Mouse (Mus musculus): ENCODE data around the gene Plekhg3. TPM values are rescaled to one million over a fixed set of nuclear protein-coding genes. Genes with fewer than 3 reads are reported as not detected.

Gene Plekhg3
- polyA plus RNA-seq, 1 experiment from 2014 or later: 10.3 TPM

DNA sequence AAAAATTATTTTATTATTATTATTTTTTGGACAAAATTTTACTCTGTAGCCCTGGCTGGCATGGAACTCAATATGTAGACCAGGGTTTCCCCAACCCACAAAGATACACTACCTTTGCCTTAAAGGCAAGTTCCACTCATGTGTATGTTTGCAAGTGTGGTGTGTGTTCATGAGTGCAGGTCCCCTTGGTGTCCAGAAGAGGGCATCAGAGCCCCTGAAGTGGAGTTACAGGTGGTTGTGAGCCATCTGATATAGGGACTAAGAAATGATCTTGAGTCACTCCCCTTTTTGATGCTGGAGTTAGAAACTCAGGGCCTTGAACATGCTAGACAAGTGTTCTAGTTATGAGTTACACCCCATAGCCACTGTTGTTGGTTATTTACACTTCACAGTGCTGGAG, 54.3 kb downstream of the Plekhg3 start:
- Histone ChIP-seq H3K9ac (no peak overlapping the region), H3K36me3 (peaks cover 8% of the 10 kb centered on the region; the same call in 1 of the 2 replicates)

DNA sequence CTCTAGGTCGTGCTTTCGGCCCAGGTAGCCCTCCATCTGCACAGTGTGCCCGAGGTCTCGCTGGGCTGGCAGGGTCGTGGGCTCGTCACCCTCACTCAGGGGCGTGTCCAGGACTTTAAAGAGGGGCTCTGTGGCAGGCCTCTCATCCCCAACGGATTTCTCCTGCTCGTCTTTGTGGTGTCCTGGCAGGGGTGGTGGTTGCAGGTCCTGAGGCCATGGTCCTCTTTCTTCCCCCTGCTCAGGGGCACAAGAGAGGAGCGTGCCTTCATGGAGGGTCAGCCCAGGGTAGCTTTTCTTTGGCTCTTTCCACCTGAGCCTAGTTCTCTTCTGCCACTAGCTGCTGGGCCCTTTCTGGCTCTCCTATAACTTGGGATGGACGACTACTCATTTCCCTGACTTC, 56.7 kb downstream of the Plekhg3 start:
- no peaks in the 10 kb centered on the region for H3K27me3 ChIP-seq (replicated peaks)
- H3K9me3 ChIP-seq (replicated peaks): no peaks in the 10 kb centered on the region; the same call in 1 of the 2 replicates
- H3K27ac ChIP-seq (ENCODE audit: poor library complexity, severe bottlenecking): no peak overlapping the region
- no peak for ATAC-seq (ENCODE audit: insufficient number of reproducible peaks, low FRiP score)
- H3K9ac ChIP-seq: no peak overlapping the region
- H3K4me2 ChIP-seq: no peak overlapping the region
- H3K36me3 ChIP-seq: 0 out of 2 replicates have a peak, but pooled peaks cover 2% of the 10 kb centered on the region
- H3K4me1 ChIP-seq (replicated peaks): peaks cover 30% of the 10 kb centered on the region
- WGBS: 76% methylated on average over 11 of the region's 11 CpGs
- H3K4me3 ChIP-seq: no peak overlapping the region

More for the DNA sequence above, 54.3 kb downstream of the Plekhg3 start:
- Histone ChIP-seq H3K9me3 (replicated peaks) (no peaks in the 10 kb centered on the region; the same call in 1 of the 2 replicates), H3K4me1 (replicated peaks) (peaks cover 29% of the 10 kb centered on the region), H3K4me3 (no peak overlapping the region), H3K27me3 (replicated peaks) (no peaks in the 10 kb centered on the region), H3K27ac (ENCODE audit: poor library complexity, severe bottlenecking) (no peak overlapping the region), H3K4me2 (no peak overlapping the region)
- no peak for ATAC-seq (ENCODE audit: insufficient number of reproducible peaks, low FRiP score)

DNA sequence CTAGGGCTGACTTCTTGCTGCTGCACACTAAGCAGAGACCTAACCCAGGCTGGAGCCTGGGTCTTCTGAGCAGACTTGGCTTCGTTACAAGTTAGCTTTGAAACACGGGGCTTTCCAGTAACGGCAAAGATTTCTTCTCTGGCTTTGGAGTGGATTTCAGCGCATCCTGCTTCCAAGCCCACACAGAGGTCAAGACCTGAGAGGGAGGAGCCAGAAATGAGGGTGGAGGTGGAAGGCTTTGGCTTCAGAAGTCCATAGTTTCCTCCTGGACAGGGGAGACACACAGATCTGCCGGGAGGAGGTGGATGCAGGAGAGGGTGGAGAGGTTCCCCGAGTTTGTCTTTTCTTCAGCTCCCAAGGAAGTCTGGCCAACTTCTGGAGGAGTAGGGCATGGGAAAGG, 58.8 kb downstream of the Plekhg3 start:
- H3K9ac ChIP-seq: no peak overlapping the region
- H3K9me3 ChIP-seq (replicated peaks): no peaks in the 10 kb centered on the region; the same call in 1 of the 2 replicates
- no peaks in the 10 kb centered on the region for H3K27me3 ChIP-seq (replicated peaks)
- 0 out of 2 replicates have a peak, but pooled peaks cover 2% of the 10 kb centered on the region for H3K36me3 ChIP-seq
- no peak overlapping the region for H3K4me3 ChIP-seq
- no peak overlapping the region for H3K27ac ChIP-seq (ENCODE audit: poor library complexity, severe bottlenecking)
- H3K4me2 ChIP-seq: no peak overlapping the region
- peaks cover 29% of the 10 kb centered on the region for H3K4me1 ChIP-seq (replicated peaks)
- no peak for ATAC-seq (ENCODE audit: insufficient number of reproducible peaks, low FRiP score)
- WGBS: 39% methylated on average over 6 of the region's 6 CpGs

DNA sequence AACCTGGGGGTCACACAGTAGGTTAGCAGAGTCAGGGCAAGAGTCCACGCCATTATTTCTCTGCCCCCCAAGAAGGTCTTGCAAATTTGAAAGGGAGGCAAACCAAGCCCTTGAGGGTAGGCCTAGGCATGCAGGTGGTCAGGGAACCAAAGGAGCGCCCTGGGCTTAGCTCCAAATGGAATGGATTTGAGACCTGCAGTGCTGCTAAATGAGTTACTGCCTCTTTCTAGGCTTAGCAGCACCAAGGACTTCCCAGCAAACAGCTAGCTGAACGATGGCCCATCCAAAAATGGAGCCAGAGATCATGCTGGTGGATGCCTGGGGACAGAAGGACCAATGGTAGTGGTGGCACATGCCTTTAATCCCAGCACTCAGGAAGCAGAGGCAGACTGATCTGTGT, 60.3 kb downstream of the Plekhg3 start:
- 76% methylated on average over 3 of the region's 3 CpGs for WGBS
- H3K9ac ChIP-seq: no peak overlapping the region
- peaks cover 34% of the 10 kb centered on the region for H3K4me1 ChIP-seq (replicated peaks)
- no peak for ATAC-seq (ENCODE audit: insufficient number of reproducible peaks, low FRiP score)
- H3K4me3 ChIP-seq: no peak overlapping the region
- no peaks in the 10 kb centered on the region for H3K36me3 ChIP-seq
- no peaks in the 10 kb centered on the region for H3K27me3 ChIP-seq (replicated peaks)
- H3K9me3 ChIP-seq (replicated peaks): no peaks in the 10 kb centered on the region
- H3K27ac ChIP-seq (ENCODE audit: poor library complexity, severe bottlenecking): no peak overlapping the region
- H3K4me2 ChIP-seq: no peak overlapping the region

DNA sequence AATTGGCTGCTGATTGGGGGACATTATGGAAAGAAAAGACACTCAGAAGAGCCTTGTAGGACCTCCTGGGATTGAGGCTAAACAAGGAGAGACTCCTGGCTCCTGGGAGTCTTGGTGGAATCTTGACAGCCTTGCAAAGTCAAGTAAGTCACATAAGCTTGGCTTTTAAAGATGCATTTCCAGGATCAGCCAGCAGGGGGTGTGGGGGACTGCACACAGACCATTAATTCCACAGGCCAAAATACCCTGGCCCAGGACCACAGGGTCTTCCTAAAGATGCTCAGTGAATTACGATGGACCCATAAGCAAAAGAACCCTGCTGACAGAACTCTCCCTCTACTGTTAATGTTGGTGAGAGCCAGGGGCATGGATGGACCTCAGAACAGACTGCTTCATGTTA, 61.5 kb downstream of the Plekhg3 start:
- peaks cover 34% of the 10 kb centered on the region for H3K4me1 ChIP-seq (replicated peaks)
- no peak overlapping the region for H3K4me2 ChIP-seq
- H3K9me3 ChIP-seq (replicated peaks): no peaks in the 10 kb centered on the region
- H3K36me3 ChIP-seq: no peaks in the 10 kb centered on the region
- WGBS: 47% methylated on average over 1 of the region's 1 CpGs
- H3K27ac ChIP-seq (ENCODE audit: poor library complexity, severe bottlenecking): no peak overlapping the region
- H3K9ac ChIP-seq: no peak overlapping the region
- no peaks in the 10 kb centered on the region for H3K27me3 ChIP-seq (replicated peaks)
- H3K4me3 ChIP-seq: no peak overlapping the region
- no peak for ATAC-seq (ENCODE audit: insufficient number of reproducible peaks, low FRiP score)

DNA sequence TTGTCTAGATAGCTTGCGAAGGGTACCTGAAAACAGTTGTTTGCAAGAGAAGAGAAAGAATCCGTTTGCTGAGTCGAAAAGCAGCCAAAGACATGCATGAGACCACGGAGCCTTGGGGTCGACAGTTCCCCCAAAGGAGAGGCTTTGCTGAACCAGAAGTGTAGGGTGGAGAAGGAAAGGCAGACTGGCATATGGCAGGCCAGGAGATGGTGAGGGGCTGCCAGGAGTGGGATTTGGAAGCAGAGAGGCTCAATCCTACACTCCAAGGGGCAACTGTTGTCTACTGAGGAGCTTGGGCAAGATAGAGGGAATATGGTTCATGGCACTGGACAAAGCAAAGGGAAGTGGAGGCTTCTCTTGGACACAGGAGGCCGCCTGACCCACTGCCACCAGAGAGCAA, 62.6 kb downstream of the Plekhg3 start:
- Histone ChIP-seq H3K4me3 (no peak overlapping the region), H3K36me3 (no peaks in the 10 kb centered on the region), H3K9ac (no peak overlapping the region), H3K4me1 (replicated peaks) (peaks cover 34% of the 10 kb centered on the region), H3K27ac (ENCODE audit: poor library complexity, severe bottlenecking) (no peak overlapping the region), H3K9me3 (replicated peaks) (no peaks in the 10 kb centered on the region), H3K4me2 (no peak overlapping the region), H3K27me3 (replicated peaks) (no peaks in the 10 kb centered on the region)
- WGBS: 79% methylated on average over 6 of the region's 6 CpGs
- no peak for ATAC-seq (ENCODE audit: insufficient number of reproducible peaks, low FRiP score)

DNA sequence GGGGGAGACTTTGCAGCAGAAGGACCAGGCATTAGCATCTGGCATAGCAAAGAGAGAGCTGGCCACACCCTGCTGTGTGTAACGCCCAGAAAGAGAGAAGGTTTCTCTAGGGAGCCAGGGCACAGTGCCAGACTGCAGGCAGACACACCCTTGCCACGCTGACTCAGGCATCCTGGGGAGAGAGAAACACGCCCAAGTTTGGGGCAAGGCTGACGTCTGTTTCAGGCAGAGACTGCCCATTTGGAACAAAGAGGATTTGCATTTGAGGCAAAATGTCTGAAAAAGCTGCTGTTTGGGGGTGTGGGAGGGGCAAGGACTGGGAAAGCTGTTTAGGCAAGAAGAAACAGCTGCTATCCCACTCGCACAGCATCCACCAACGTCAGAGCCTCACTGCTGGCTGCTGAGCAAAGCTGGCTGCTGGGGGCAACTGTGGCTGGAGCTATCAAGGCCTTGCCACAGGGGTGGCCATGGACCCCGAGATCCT, 63.2 kb downstream of the Plekhg3 start:
- no peak overlapping the region for H3K4me3 ChIP-seq

DNA sequence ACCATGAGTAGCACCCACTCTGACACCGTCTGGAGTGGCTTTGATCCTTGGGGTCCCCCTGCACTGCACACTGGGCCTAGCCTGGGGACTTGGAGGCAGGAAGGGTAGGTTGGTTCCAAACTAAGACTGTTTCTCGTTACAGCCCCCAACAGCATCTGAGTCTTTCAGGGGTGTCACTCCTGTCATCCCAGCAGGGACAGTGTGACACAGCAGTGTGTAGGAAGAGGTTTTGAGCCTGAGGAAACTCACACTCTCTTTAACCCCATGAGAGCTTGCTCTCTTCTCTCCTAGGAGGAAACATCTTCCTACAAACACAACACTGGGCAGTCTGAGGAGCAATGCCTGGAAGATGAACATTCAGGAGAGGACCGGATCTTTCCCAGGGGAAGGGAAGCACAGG, 63.9 kb downstream of the Plekhg3 start:
- no peak overlapping the region for H3K4me2 ChIP-seq
- H3K4me1 ChIP-seq (replicated peaks): peaks cover 29% of the 10 kb centered on the region
- no peak overlapping the region for H3K4me3 ChIP-seq
- no peak overlapping the region for H3K9ac ChIP-seq
- ATAC-seq (ENCODE audit: insufficient number of reproducible peaks, low FRiP score): no peak
- WGBS: 61% methylated on average over 3 of the region's 3 CpGs
- H3K9me3 ChIP-seq (replicated peaks): no peaks in the 10 kb centered on the region
- no peak overlapping the region for H3K27ac ChIP-seq (ENCODE audit: poor library complexity, severe bottlenecking)
- no peaks in the 10 kb centered on the region for H3K27me3 ChIP-seq (replicated peaks)
- 0 out of 2 replicates have a peak, but pooled peaks cover 2% of the 10 kb centered on the region for H3K36me3 ChIP-seq

More for the DNA sequence above, 63.2 kb downstream of the Plekhg3 start:
- Histone ChIP-seq H3K4me2 (no peak overlapping the region), H3K27ac (ENCODE audit: poor library complexity, severe bottlenecking) (no peak overlapping the region), H3K9me3 (replicated peaks) (no peaks in the 10 kb centered on the region), H3K36me3 (no peaks in the 10 kb centered on the region), H3K27me3 (replicated peaks) (no peaks in the 10 kb centered on the region), H3K9ac (no peak overlapping the region), H3K4me1 (replicated peaks) (peaks cover 34% of the 10 kb centered on the region)
- ATAC-seq (ENCODE audit: insufficient number of reproducible peaks, low FRiP score): peak; percentile 81
- 17% methylated on average over 7 of the region's 7 CpGs for WGBS

DNA sequence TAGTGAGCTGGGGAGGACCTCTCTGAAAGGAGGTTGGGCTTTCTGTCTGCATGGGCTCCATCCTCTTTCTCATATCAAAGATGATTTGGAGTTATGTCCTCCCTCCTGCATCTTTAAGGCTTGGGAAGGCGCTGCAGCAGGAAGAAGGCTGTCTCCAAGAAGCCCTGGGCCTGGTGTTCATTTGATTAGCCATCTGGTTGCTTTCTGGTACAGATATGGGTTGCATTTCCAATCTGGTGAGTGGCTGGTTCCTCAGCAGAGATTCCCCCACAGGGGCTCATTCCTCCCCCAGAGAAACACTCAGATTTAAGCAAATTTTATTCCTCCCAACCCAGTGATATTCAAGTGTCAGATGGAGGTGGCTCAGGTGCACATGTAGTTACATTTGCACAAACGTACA, 65.1 kb downstream of the Plekhg3 start:
- Histone ChIP-seq H3K9ac (no peak overlapping the region), H3K36me3 (0 out of 2 replicates have a peak, but pooled peaks cover 11% of the 10 kb centered on the region), H3K4me1 (replicated peaks) (peaks cover 17% of the 10 kb centered on the region), H3K27ac (ENCODE audit: poor library complexity, severe bottlenecking) (no peak overlapping the region), H3K27me3 (replicated peaks) (no peaks in the 10 kb centered on the region), H3K4me2 (no peak overlapping the region), H3K4me3 (no peak overlapping the region), H3K9me3 (replicated peaks) (no peaks in the 10 kb centered on the region)
- ATAC-seq (ENCODE audit: insufficient number of reproducible peaks, low FRiP score): no peak
- WGBS: 74% methylated on average over 2 of the region's 2 CpGs

DNA sequence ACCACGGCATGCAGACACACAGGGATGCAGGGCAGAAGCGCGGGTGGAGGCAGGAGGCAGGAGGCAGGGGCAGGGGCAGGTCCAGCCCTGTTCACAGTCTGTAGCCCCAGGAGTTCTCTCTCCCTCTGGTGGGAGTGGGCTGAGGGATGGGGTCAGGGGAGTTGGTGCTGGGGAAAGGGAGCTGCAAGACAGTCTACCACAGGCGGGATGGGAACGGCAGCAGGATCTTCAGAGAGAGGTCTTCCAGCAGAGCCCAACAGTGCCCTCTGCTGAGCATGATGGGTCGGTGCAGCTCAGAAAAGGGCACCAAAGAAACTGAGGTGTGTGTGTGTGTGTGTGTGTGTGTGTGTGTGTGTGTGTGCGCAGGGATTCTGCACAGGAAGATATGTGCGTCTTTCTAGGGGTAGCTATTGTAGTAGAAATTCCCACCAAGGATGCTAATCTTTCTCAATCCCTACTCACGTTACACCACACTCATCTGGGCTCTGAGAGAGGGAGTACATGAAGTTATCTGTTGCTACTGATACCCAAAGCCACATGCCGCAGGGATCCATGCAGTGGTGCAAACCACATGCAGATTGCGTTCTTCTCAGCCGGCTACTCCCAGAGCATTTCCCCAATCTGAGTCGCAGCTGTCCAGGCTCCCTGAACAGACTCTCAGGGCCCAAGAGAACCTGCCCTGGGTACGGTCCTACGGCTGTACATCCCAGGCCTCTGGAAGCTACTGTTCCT, 65.8 kb downstream of the Plekhg3 start:
- no peak for ATAC-seq (ENCODE audit: insufficient number of reproducible peaks, low FRiP score)
- H3K36me3 ChIP-seq: 0 out of 2 replicates have a peak, but pooled peaks cover 11% of the 10 kb centered on the region
- H3K4me2 ChIP-seq: no peak overlapping the region
- no peaks in the 10 kb centered on the region for H3K27me3 ChIP-seq (replicated peaks)
- no peak overlapping the region for H3K27ac ChIP-seq (ENCODE audit: poor library complexity, severe bottlenecking)
- H3K9me3 ChIP-seq (replicated peaks): no peaks in the 10 kb centered on the region
- 50% methylated on average over 15 of the region's 15 CpGs for WGBS
- H3K4me1 ChIP-seq (replicated peaks): peaks cover 17% of the 10 kb centered on the region
- no peak overlapping the region for H3K9ac ChIP-seq
- no peak overlapping the region for H3K4me3 ChIP-seq

DNA sequence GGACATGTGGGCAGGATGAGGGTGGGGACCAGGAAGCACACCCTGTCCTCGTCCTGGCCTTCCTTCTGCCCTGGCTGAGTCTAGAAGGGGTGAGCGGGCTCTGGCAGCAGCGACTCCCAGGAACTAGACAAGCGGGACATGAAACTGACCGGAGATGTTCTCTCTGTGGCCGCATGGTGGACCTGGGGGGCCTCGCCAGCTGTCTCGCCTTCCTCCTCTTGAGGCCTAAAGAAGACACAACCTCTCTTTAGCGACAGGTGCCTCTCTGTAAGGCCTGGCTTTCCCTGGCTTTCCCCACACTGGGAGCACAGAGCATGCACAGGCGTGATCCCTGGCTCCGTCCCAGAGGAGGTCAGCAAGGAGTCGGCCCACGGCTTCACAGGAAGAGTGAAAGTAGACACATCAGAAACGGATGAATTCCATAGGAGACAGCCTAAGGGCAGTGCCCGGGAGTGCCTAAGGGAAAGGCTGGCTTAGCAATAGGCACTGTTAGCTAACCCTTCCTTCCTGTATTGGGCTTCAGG, 66.9 kb downstream of the Plekhg3 start:
- Histone ChIP-seq H3K9ac (no peak overlapping the region), H3K9me3 (replicated peaks) (no peaks in the 10 kb centered on the region), H3K27ac (ENCODE audit: poor library complexity, severe bottlenecking) (no peak overlapping the region), H3K4me3 (no peak overlapping the region), H3K36me3 (peaks cover 11% of the 10 kb centered on the region; the same call in 1 of the 2 replicates), H3K4me2 (no peak overlapping the region), H3K27me3 (replicated peaks) (no peaks in the 10 kb centered on the region), H3K4me1 (replicated peaks) (peaks cover 17% of the 10 kb centered on the region)
- 75% methylated on average over 15 of the region's 15 CpGs for WGBS
- no peak for ATAC-seq (ENCODE audit: insufficient number of reproducible peaks, low FRiP score)

Data from heart, embryonic 12.5 days (tissue).